Mouse (Mus musculus): Measurements from ENCODE around the gene Gm28557.

DNA sequence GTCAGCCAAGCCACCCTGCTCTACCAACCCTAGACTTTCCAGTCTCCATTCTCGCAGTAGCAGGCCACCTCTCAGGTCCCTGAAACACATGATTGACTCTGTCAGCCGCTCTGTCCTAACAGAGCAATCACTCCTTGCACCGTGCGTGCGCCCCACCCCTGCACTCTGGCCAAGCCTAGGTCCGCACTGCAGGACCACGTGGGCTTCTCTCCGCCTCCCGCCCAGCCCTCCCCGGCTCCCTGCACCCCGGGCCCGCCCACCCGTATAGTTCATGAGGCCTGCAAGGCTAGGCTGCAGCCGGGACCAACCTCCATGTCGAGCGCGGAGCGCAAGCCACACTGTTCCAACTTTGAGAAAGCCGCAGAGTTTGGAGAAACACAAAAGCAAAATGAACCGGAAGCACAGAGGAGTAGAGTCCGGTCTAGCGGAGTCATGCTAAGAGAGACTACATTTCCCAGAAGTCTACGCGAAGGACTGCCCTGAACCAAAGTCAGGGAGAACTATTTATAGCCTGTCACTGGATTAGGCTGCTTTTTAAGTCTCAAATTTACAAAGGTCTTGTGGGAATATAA is 27.2 kb downstream of the Gm28557 start:
- no peak for TF ChIP-seq FLI1 (IDR thresholded peaks at IDR 0.05; ENCODE audit: low read length)
- no peak for TF ChIP-seq GATA1 (IDR thresholded peaks at IDR 0.05; ENCODE audit: borderline replicate concordance, low read length)
